Mouse (Mus musculus) adrenal gland, postnatal 25 days (tissue): Measurements from ENCODE around the gene Trim72. TPM values are rescaled to one million over a fixed set of nuclear protein-coding genes. Genes with fewer than 3 reads are reported as not detected.
"Not testable (repeated sequence)": the region's sequence is repeated elsewhere in the genome, so short reads cannot be mapped to it uniquely, and the experiment has no call there.

Experiments
- DNase-seq: peaks from one replicate; pipeline ENCODE4 v3.0.0; 2021; ENCODE audit warnings: mixed read lengths
- total RNA-seq: library from RNA; stranded (reverse); gene quantifications from 2 replicates; pipeline ENCODE4 v1.2.3, GENCODE M21; 2021

Trim72 gene
- total RNA-seq, 1 experiment from 2014 or later, result 0.24 TPM

GRCm38 (mm10) chr7:128009715-128010340, 6.1 kb downstream of the Trim72 start:
- no peak for DNase-seq

- no peak for DNase-seq
Measured at GRCm38 (mm10) chr7:128012136-128012780, 8.5 kb downstream of the Trim72 start.

DNA sequence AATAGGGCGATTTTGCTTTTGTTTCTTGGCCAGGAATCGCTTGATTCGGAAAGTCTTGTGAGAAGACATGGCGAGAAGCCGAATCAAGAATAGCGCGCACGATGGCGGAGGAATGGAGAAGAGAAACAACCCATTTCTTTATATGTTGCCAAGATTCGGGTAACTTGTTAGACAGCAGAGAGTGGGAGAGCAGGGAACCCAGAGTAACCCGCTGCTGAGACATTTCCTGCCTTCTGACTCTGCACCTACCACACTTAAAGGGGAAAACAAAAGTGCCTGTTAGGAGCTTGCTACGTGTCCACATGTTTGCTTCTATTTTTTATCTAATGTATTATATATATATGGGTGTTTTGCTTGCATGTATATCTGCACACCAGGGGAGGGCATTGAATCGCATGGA, 9.4 kb downstream of the Trim72 start:
- DNase-seq, result no peak

DNA sequence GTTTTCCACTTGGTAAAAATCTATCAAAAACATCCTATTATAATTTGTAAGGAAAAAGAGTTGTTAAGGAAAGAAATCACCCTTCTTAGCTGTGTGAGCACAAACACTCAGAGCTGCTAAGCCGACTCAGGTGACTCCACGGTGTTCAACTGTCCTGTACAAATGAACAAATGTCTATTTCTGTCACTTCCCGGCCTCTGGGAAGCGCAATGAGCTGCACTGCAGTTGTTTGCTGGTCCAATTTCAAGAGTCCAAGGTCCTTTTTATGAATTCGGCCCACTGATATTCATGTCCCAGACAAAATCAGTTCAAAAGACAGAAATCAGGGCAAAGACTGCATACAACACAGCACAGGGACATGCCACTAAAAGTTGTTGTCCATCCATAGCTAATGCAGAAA, 12.4 kb downstream of the Trim72 start:
- not testable (repeated sequence) for DNase-seq

DNA sequence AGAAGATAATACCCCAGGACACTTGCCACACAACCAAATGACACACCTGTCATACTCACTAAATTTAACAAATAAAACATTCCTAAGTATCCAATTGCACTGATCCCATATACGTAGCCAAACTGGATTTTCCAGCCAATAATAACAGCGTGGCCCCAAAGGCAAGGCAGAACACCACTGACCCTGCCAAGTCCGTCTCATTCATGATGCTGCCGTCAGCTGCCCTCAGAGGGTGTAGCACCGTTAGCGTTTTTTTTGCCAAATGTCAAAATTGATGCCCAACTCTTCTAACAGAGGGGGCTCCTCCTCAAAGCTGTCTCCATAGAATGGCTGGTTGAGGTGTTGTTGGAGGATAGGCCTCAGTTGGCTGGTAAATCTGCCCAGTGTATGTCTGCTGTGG, 12.9 kb downstream of the Trim72 start:
- DNase-seq, result no peak

DNA sequence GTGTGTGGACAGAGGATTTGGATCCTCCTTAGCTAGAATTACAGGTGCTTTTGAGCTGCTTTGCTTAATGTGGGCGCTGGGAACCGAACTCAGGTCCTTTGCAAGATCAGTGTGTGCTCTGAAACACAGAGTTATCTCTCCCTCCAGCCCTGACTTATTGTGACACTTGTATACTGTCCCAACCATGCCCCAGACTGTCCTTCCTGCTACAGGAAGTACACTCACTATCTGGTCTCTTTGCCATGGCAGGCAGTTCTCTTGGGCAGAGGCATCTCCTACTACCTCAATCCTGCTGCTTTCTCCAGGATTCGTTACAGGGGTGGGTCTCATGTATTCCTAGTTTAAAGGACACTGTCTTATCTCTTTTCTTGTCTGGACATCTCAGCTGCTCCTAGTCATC, 14.5 kb downstream of the Trim72 start:
- no peak for DNase-seq

GRCm38 (mm10) chr7:128019187-128019586, 15.4 kb downstream of the Trim72 start:
- DNase-seq, result no peak

DNA sequence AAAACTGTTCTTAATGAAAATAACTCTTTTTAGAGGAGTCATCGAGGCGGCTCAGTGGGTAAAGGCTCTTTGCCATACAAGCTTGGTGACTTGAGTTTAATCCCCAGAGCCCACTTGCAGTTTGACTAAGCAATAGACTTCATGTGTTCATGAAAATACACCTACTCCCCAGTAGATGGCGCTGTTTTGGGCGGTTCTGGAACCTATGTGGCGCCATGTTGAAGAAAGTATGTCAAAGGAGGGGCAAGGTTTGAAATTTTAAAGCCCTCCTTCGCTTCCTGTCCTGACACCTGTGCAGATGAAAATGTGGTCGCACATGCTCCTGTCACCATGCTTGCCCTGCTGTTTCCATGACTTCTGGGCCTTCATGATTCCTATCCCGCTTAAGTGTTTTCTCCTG, 19.2 kb downstream of the Trim72 start:
- no peak for DNase-seq

DNA sequence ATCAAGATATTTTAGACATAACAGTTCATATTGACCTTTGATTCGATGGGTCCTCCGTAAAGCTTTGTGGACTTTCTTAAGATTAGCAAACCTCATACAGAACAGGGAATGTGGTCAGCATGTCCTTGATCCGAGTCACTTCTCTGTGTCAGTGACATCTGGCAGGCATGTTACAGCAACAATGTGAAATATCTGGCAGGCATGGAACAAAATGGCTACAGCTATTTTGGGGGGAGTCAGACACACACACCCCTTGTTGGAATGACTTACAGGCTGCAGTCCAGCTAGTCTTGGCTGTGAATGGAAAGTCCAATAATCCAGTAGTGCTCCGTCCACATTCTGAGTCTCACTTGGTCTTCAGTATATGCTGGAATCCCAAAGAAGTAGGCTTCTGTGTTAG, 19.8 kb downstream of the Trim72 start:
- no peak for DNase-seq

DNA sequence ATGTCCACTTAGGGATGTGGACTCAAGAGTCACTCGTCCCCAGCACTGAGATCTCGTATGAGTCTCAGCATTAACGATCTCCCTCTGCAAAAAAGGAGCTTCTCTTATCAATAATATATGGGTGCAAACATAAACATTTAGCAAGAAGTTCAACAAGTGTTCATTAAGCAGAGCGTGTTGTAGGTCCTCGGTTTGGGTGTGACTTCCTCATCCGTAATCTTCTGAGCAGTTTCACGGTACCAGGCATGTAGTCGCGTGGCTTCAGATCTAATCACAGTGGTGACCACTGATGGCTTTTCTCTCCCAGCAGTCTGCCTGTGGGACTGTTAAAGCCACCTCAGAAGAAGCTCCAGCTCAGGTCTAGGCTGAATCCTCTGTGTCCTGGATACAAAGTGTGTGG, 20.6 kb downstream of the Trim72 start:
- DNase-seq, result no peak

GRCm38 (mm10) chr7:128024932-128025331, 21.2 kb downstream of the Trim72 start:
- DNase-seq, result no peak

DNA sequence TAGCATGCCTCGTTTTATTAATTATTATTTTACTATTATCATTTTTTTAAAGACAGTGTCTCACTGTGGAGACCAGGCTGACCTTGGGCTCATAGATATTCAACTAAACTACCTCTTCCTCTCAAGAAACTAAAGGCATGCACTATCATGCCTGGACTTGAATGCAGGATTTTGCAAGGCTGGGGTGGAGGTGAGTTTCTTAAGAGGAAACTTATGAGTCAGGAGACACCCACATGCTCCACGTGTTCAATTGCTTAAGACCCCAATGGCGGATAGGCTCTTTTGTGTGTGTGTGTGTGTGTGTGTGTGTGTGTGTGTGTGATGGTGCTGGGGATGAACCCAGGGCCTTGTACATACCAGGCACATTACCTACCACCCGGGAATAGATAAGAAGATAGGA, 21.6 kb downstream of the Trim72 start:
- no peak for DNase-seq

DNA sequence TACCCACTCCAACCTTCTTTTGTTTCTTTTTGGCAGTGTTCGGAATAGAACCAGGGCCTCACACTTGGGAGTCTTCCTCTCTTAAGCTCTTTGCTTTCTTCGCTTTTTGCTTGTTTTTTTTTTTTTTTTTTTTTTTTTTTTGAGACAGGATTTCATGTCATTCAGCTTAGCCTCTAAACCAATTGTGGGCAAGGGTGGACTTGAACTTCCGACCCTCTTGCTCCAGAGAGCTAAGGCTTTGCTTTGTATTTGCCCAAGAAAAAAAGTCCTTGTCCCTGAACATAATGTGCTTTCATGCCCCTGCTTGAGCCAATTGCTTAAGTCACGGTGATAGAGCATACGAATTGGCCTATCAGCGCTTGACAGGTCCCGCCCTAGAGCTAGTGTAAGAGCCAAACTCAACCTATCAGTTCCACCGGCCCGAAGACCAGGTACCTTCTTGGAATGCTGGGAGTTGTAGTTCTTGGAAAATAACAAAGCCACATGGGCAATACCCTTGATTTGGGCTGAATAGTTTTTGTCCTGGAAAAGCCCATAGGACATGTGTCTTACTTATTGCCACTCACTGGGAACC, 27.7 kb downstream of the Trim72 start:
- DNase-seq, result no peak

DNA sequence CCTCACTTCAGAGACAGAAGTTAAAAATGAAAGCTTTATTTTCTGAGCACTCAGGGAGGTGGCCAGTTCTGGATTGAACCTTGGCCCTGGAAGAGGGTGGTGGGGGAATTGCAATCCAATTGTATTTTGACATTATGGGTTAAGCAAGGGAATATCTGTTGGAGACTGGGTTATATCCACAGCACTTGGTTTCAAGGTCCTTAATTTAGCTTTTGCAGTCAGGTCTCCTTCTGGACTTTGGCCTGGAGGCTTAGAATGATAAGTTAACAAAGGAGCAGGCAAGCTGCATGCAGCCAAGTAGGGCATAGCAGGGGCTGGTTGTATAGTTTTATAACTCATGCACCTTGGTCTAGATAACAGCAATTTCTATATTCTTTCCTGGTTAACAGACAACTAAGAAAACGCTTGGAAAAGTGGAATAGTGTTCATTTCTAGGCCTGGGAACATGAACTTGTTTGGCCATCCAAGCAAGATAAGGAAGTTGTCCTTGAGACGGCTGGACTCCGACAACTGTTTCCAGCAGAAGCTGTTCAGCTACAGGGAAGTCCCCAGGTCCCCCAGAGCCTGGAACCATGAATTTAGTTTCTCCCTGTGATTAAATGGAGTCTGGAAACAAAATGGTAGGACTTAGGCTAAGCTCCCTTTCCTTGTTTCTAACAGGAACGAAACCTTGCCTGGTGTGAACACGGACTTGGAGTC, 28.7 kb downstream of the Trim72 start:
- DNase-seq, result no peak

DNA sequence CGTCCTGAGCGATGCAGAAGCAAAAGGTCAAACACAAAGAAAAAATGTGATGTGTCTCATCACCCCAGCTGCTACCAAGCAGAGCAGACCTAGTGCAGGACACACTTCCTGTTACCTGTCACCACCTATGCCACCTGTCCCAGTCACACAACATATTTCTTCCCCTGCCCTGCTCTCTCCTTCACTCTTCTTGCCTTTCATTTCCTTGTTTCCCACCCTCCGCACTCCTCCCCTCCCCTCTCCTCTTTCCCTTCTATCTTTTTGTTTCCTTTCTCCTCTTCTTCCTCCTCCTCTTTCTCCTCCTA, 29.2 kb downstream of the Trim72 start:
- no peak for DNase-seq

DNA sequence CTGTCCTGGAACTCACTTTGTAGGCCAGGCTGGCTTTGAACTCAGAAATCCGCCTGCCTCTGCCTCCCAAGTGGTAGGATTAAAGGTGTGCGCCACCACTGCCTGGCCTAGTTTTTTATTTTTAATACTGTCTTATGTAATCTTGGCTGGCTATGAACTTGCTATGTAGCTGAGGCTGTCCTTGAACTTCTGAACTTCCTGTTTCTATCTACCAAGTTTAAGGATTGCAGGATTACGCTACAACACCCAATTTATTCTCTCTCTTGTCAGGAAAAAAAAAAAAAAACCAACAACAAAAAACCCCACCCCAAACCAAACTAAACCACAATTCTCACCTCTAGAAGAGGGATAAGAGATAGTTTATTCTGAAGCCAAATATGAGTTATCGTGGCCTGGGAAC, 29.9 kb downstream of the Trim72 start:
- DNase-seq, result no peak

- DNase-seq, result not testable (repeated sequence)
Measured at GRCm38 (mm10) chr7:128042161-128042820, 38.5 kb downstream of the Trim72 start.

- no peak for DNase-seq
Measured at GRCm38 (mm10) chr7:128044142-128044785, 40.5 kb downstream of the Trim72 start.

- no peak for DNase-seq
Measured at GRCm38 (mm10) chr7:128045640-128046039, 41.9 kb downstream of the Trim72 start.

DNA sequence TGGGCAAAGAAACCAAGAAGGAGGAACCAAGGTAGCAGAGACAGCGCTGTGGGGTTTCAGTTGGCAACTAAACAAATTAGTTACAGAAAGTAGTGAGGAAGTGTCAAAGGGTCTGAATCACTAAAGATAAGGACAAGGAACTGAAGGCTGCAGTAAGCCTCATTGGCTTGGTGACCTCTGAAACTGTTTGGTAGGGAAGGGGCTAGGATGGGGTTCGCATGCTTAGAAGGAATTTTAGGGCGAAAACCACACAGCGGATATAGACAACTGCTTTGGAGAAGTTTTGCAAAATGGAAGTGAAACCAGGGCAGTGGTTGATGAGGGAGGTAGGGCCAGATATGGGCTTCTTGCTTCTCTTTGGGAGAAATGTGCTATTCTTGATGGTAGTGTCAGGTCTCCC, 45.1 kb downstream of the Trim72 start:
- no peak for DNase-seq

GRCm38 (mm10) chr7:128049254-128049653, 45.5 kb downstream of the Trim72 start:
- DNase-seq, result no peak

DNA sequence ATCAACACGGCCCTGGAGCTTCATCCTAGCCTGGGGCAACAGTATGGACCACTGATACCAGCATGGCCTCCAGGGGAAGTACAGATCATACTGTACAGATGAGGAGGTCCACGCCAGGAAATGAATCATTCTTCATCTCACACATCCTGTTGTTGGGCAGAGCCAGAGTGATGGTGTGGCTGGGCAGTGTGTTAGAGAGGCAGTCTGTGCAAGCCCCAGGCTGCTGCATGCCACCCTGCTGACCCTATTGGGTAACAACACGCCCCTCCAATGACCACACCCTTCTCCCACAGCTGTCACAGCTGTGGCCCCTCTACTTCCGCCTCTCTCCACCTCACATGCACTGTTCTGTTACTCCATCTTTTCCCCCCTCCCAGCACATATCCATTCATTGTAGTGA, 47.0 kb downstream of the Trim72 start:
- DNase-seq, result no peak

GRCm38 (mm10) chr7:128053061-128053460, 49.3 kb downstream of the Trim72 start:
- no peak for DNase-seq
